Mouse (Mus musculus) heart, postnatal 0 days (tissue): Measurements from ENCODE around the gene Psmc3.

Experiments
- CTCF ChIP-seq: IDR thresholded peaks from 2 replicates; pipeline ENCODE4 v1.5.1; 2016; ENCODE audit warnings: antibody characterized with exemption, control low read depth, low read depth
- EP300 ChIP-seq: IDR thresholded peaks from 2 replicates; pipeline ENCODE4 v1.6.1; 2016; ENCODE audit warnings: antibody characterized with exemption, low read depth

- TF ChIP-seq CTCF (no peak), EP300 (no peak)
Measured at GRCm38 (mm10) chr2:91085494-91086391, 31.9 kb downstream of the Psmc3 start.
